Mouse (Mus musculus): ENCODE measurements around the gene Prkag2.

Gene Prkag2

GRCm38 (mm10) chr5:24913656-24914055 is 186.8 kb downstream of the Prkag2 start:
- DNase-seq (ENCODE audit: low spot score): no peak

GRCm38 (mm10) chr5:24908820-24909716 is 191.4 kb downstream of the Prkag2 start:
- no peak for DNase-seq (ENCODE audit: low spot score)

GRCm38 (mm10) chr5:24908141-24908819 is 192.2 kb downstream of the Prkag2 start:
- peak; percentile 83 for DNase-seq (ENCODE audit: low spot score)

- DNase-seq (ENCODE audit: low spot score): peak; percentile 34
Measured at GRCm38 (mm10) chr5:24907737-24908136, 192.7 kb downstream of the Prkag2 start.

GRCm38 (mm10) chr5:24906844-24907243 is 193.6 kb downstream of the Prkag2 start:
- no peak for DNase-seq (ENCODE audit: low spot score)

- DNase-seq (ENCODE audit: low spot score): no peak
Measured at GRCm38 (mm10) chr5:24904941-24905340, 195.5 kb downstream of the Prkag2 start.

GRCm38 (mm10) chr5:24904423-24904822 is 196.0 kb downstream of the Prkag2 start:
- DNase-seq (ENCODE audit: low spot score): no peak

GRCm38 (mm10) chr5:24904001-24904400 is 196.4 kb downstream of the Prkag2 start:
- DNase-seq (ENCODE audit: low spot score): no peak

- DNase-seq (ENCODE audit: low spot score): no peak
Measured at GRCm38 (mm10) chr5:24902835-24903234, 197.6 kb downstream of the Prkag2 start.

GRCm38 (mm10) chr5:24895606-24896005 is 204.8 kb downstream of the Prkag2 start:
- no peak for DNase-seq (ENCODE audit: low spot score)

- no peak for DNase-seq (ENCODE audit: low spot score)
Measured at GRCm38 (mm10) chr5:24894814-24895213, 205.6 kb downstream of the Prkag2 start.

- no peak for DNase-seq (ENCODE audit: low spot score)
Measured at GRCm38 (mm10) chr5:24892461-24892860, 208.0 kb downstream of the Prkag2 start.

- no peak for DNase-seq (ENCODE audit: low spot score)
Measured at GRCm38 (mm10) chr5:24889860-24890259, 210.6 kb downstream of the Prkag2 start.

- DNase-seq (ENCODE audit: low spot score): no peak
Measured at GRCm38 (mm10) chr5:24888874-24889591, 211.4 kb downstream of the Prkag2 start.

- DNase-seq (ENCODE audit: low spot score): no peak
Measured at GRCm38 (mm10) chr5:24887271-24887670, 213.2 kb downstream of the Prkag2 start.

GRCm38 (mm10) chr5:24878713-24879112 is 221.7 kb downstream of the Prkag2 start:
- no peak for DNase-seq (ENCODE audit: low spot score)

GRCm38 (mm10) chr5:24877836-24878624 is 222.4 kb downstream of the Prkag2 start:
- no peak for DNase-seq (ENCODE audit: low spot score)

GRCm38 (mm10) chr5:24876653-24877052 is 223.8 kb downstream of the Prkag2 start:
- no peak for DNase-seq (ENCODE audit: low spot score)

- DNase-seq (ENCODE audit: low spot score): peak; percentile 49
Measured at GRCm38 (mm10) chr5:24874111-24874510, 226.3 kb downstream of the Prkag2 start.

GRCm38 (mm10) chr5:24873221-24873620 is 227.2 kb downstream of the Prkag2 start:
- no peak for DNase-seq (ENCODE audit: low spot score)

GRCm38 (mm10) chr5:24871276-24871675 is 229.2 kb downstream of the Prkag2 start:
- peak; percentile 46 for DNase-seq (ENCODE audit: low spot score)

Data from layer of hippocampus, adult 11-12 months (tissue).